Comparison of ENCODE assay signal across 17 mouse cellular contexts in genomic region chr2:167847281-167848077, GRCm38 (mm10).
DNase-seq lines count a peak whose midpoint lies in the region; ATAC-seq and TF ChIP-seq lines count a peak whose summit lies in the region.
"Had no signal": no experiment of that assay in that cellular context is flagged by ENCODE, and none has a peak within 500 bp of the region (broad histone marks: within the 10 kb centered on the region; RNA-seq: fewer than 3 reads in every experiment).

No protein-coding gene starts in this region.

- no peak overlapping the region for H3K4me2 ChIP-seq in kidney, embryonic 15.5 days
- H3K4me2 ChIP-seq: limb, embryonic 13.5 days; midbrain, embryonic 13.5 days; neural tube, embryonic 15.5 days had no signal

- H3K9ac ChIP-seq in kidney, embryonic 15.5 days = no peak overlapping the region
- H3K9ac ChIP-seq: limb, embryonic 13.5 days; midbrain, embryonic 13.5 days; neural tube, embryonic 15.5 days had no signal

- intact Hi-C loops in gastrocnemius, adult 2 months (cut with DNase I) = loop anchor here (2.0 kb wide), 1 partner anchor 87 kb away; no protein-coding TSS in a partner anchor

- no peaks in the 10 kb centered on the region for H3K27me3 ChIP-seq in kidney, embryonic 15.5 days
- H3K27me3 ChIP-seq in testis, adult 2 months (ENCODE audit: control insufficient read depth, insufficient read depth, low read length) = no peaks in the 10 kb centered on the region
- H3K27me3 ChIP-seq: limb, embryonic 13.5 days; neural tube, embryonic 15.5 days had no signal

- no peak for ATAC-seq in kidney, embryonic 15.5 days (replicated peaks; ENCODE audit: low FRiP score)
- ATAC-seq: hindbrain, postnatal 0 days; midbrain, embryonic 13.5 days had no signal

- WGBS in kidney, embryonic 15.5 days = 80% methylated on average over 12 of the region's 12 CpGs

- H3K36me3 ChIP-seq in kidney, embryonic 15.5 days = no peaks in the 10 kb centered on the region
- no peaks in the 10 kb centered on the region for H3K36me3 ChIP-seq in testis, adult 2 months (ENCODE audit: control insufficient read depth, insufficient read depth, low read length)
- H3K36me3 ChIP-seq: limb, embryonic 13.5 days; midbrain, embryonic 13.5 days; neural tube, embryonic 15.5 days had no signal

- no peaks in the 10 kb centered on the region for H3K9me3 ChIP-seq in kidney, embryonic 15.5 days (replicated peaks)
- H3K9me3 ChIP-seq: limb, embryonic 13.5 days; midbrain, embryonic 13.5 days; neural tube, embryonic 15.5 days had no signal

- TF ChIP-seq CTCF in gastrocnemius, adult 2 months (IDR thresholded peaks at IDR 0.05) = no peak
- no peak for TF ChIP-seq CTCF in testis, adult 2 months (IDR thresholded peaks at IDR 0.05; ENCODE audit: control insufficient read depth, insufficient read depth, insufficient replicate concordance, low read depth, low read length)

- peaks cover 56% of the 10 kb centered on the region for H3K4me1 ChIP-seq in kidney, embryonic 15.5 days
- peaks cover 31% of the 10 kb centered on the region for H3K4me1 ChIP-seq in testis, adult 2 months (ENCODE audit: control insufficient read depth, insufficient read depth, low read length)
- H3K4me1 ChIP-seq: midbrain, embryonic 13.5 days had no signal

- peak; percentile 66 for DNase-seq in gastrocnemius, adult 2 months
- no peak for DNase-seq in gastrocnemius, adult 18-20 months (ENCODE audit: low spot score)
- DNase-seq in kidney, adult 9 months = peak; percentile 53
- no peak for DNase-seq in testis, postnatal 14 days (ENCODE audit: low spot score)
- no peak for DNase-seq in yolk sac, embryonic 10.5 days (ENCODE audit: low spot score)
- DNase-seq: B cell, adult 2 months; gastrocnemius, postnatal 25 days; lung, adult 18-20 months; thymus, postnatal 25 days had no signal

- H3K4me3 ChIP-seq in gastrocnemius, adult 2 months = no peak overlapping the region
- H3K4me3 ChIP-seq in kidney, embryonic 15.5 days (replicated peaks) = no peak overlapping the region
- H3K4me3 ChIP-seq in testis, adult 2 months (ENCODE audit: control insufficient read depth, low read depth, low read length) = peak overlapping the region; percentile 74
- H3K4me3 ChIP-seq: limb, embryonic 13.5 days; midbrain, embryonic 13.5 days; myocyte; neural tube, embryonic 15.5 days had no signal

- TF ChIP-seq POLR2A in testis, adult 2 months (IDR thresholded peaks at IDR 0.05; ENCODE audit: control insufficient read depth, low read depth, low read length) = peak; percentile 61; the same call in 1 of the 2 replicates

- peak overlapping the region; percentile 99 for H3K27ac ChIP-seq in gastrocnemius, adult 2 months
- no peak overlapping the region for H3K27ac ChIP-seq in kidney, embryonic 15.5 days
- peak overlapping the region; percentile 90 for H3K27ac ChIP-seq in testis, adult 2 months (ENCODE audit: control insufficient read depth, insufficient read depth, low read depth, low read length)
- H3K27ac ChIP-seq: hindbrain, postnatal 0 days; limb, embryonic 13.5 days; midbrain, embryonic 13.5 days; neural tube, embryonic 15.5 days; stomach, postnatal 0 days had no signal

Comparison
In these comparisons a context has a peak if more than half of its experiments do, and no peak if none do; other contexts are left out.
1. DNase-seq: peak in gastrocnemius, adult 2 months (single experiment) and kidney, adult 9 months (single experiment); none in gastrocnemius, adult 18-20 months (single experiment), testis, postnatal 14 days (single experiment) and yolk sac, embryonic 10.5 days (single experiment).